Mouse (Mus musculus) midbrain, embryonic 12.5 days (tissue): ENCODE data around the gene Ltbp2. TPM values are rescaled to one million over a fixed set of nuclear protein-coding genes. Genes with fewer than 3 reads are reported as not detected.

Source experiments
- polyA plus RNA-seq: library from polyadenylated mRNA; unstranded; fragments of >200 nt; fragmentation: Nextera tagmentation; extraction: Ambion mirVana; gene quantifications from 2 replicates; pipeline ENCODE4 v1.2.1, GENCODE M21; 2016

Ltbp2 gene
- polyA plus RNA-seq, 1 experiment from 2014 or later: 0.43 TPM

Other genes starting within 250 kb of the Ltbp2 start
- not detected in 2 replicates for gene Vrtn, start 235.5 kb downstream of the Ltbp2 start, polyA plus RNA-seq
- 0.82 and 1.5 TPM in 2 replicates for gene Syndig1l, start 177.7 kb downstream of the Ltbp2 start, polyA plus RNA-seq
- gene Npc2, start 103.4 kb downstream of the Ltbp2 start, polyA plus RNA-seq: 90.3 and 90.5 TPM in 2 replicates
- gene Isca2, start 103.3 kb downstream of the Ltbp2 start, polyA plus RNA-seq: 168 and 169 TPM in 2 replicates
- gene Fcf1, start 94.4 kb upstream of the Ltbp2 start, polyA plus RNA-seq: 131 and 133 TPM in 2 replicates
- 29.2 and 31.0 TPM in 2 replicates for gene Arel1, start 94.4 kb upstream of the Ltbp2 start, polyA plus RNA-seq
- gene Ylpm1, start 119.8 kb upstream of the Ltbp2 start, polyA plus RNA-seq: 43.7 and 44.6 TPM in 2 replicates
- 2.5 and 3.7 TPM in 2 replicates for gene Prox2, start 234.2 kb upstream of the Ltbp2 start, polyA plus RNA-seq
- 101 and 107 TPM in 2 replicates for gene Dlst, start 234.3 kb upstream of the Ltbp2 start, polyA plus RNA-seq